Mouse (Mus musculus): Measurements from ENCODE around the gene Slc35e3. TPM values are rescaled to one million over a fixed set of nuclear protein-coding genes. Genes with fewer than 3 reads are reported as not detected.
A peak's percentile ranks its signal among the peaks of the same experiment; 100 is the strongest.

Slc35e3 gene
- total RNA-seq, 2 experiments from 2014 or later, result 9.0 to 16.0 TPM

- no peak for ATAC-seq (replicated peaks; ENCODE audit: poor library complexity)
These were observed 30.9 kb upstream of the Slc35e3 start for GRCm38 (mm10) chr10:117777103-117777470.

- peak; percentile 43; the same call in 1 of the 2 replicates for ATAC-seq (replicated peaks; ENCODE audit: poor library complexity)
These were observed 30.3 kb upstream of the Slc35e3 start for GRCm38 (mm10) chr10:117776281-117777102.

GRCm38 (mm10) chr10:117775401-117776144, 29.4 kb upstream of the Slc35e3 start:
- peak; percentile 37; the same call in 1 of the 2 replicates for ATAC-seq (replicated peaks; ENCODE audit: poor library complexity)

GRCm38 (mm10) chr10:117774817-117775120, 28.6 kb upstream of the Slc35e3 start:
- no peak for ATAC-seq (replicated peaks; ENCODE audit: poor library complexity)

- no peak for ATAC-seq (replicated peaks; ENCODE audit: poor library complexity)
These were observed 28.0 kb upstream of the Slc35e3 start for GRCm38 (mm10) chr10:117774011-117774816.

- no peak for ATAC-seq (replicated peaks; ENCODE audit: poor library complexity)
These were observed 27.0 kb upstream of the Slc35e3 start for GRCm38 (mm10) chr10:117773106-117773720.

GRCm38 (mm10) chr10:117772364-117773105, 26.4 kb upstream of the Slc35e3 start:
- ATAC-seq (replicated peaks; ENCODE audit: poor library complexity), result no peak

- ATAC-seq (replicated peaks; ENCODE audit: poor library complexity), result no peak
These were observed 25.0 kb upstream of the Slc35e3 start for GRCm38 (mm10) chr10:117771131-117771510.

- ATAC-seq (replicated peaks; ENCODE audit: poor library complexity), result no peak
These were observed 24.3 kb upstream of the Slc35e3 start for GRCm38 (mm10) chr10:117770286-117771130.

GRCm38 (mm10) chr10:117769541-117770285, 23.5 kb upstream of the Slc35e3 start:
- no peak for ATAC-seq (replicated peaks; ENCODE audit: poor library complexity)

GRCm38 (mm10) chr10:117768141-117768440, 21.9 kb upstream of the Slc35e3 start:
- no peak for ATAC-seq (replicated peaks; ENCODE audit: poor library complexity)

- ATAC-seq (replicated peaks; ENCODE audit: poor library complexity), result no peak
These were observed 21.3 kb upstream of the Slc35e3 start for GRCm38 (mm10) chr10:117767286-117768140.

GRCm38 (mm10) chr10:117766896-117767160, 20.7 kb upstream of the Slc35e3 start:
- ATAC-seq (replicated peaks; ENCODE audit: poor library complexity), result no peak

GRCm38 (mm10) chr10:117766111-117766895, 20.1 kb upstream of the Slc35e3 start:
- no peak for ATAC-seq (replicated peaks; ENCODE audit: poor library complexity)

- no peak for ATAC-seq (replicated peaks; ENCODE audit: poor library complexity)
These were observed 19.1 kb upstream of the Slc35e3 start for GRCm38 (mm10) chr10:117765116-117765894.

- ATAC-seq (replicated peaks; ENCODE audit: poor library complexity), result peak; percentile 63
These were observed 18.4 kb upstream of the Slc35e3 start for GRCm38 (mm10) chr10:117764598-117764997.
